Mouse (Mus musculus) frontal cortex, postnatal 36 days (tissue): ENCODE data around the gene Gm43552.

Experiments used
- DNase-seq, 2 experiments: peaks; one replicate each; pipeline ENCODE4 v3.0.0; 2022; ENCODE audit warnings: low spot score in 2 of 2

Gene Gm43552

DNA sequence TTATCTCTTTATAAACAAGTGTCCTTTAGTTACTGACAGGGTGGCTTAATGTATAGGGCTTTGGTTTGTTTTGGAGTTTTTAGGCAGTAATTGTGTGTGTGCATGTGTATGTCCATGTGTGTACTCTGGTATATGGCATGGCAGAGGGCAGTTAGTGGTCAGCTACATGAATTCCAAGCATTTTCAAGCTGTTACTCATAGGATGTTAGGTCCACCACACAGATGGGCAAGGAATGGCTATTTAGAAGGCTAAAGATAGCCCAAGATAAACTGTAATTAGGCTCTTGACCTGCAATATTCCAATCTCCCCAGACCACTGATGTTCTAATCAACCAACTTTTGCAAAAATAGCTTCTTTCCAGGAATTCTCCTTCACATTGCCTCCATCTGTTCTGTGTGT, 54.6 kb downstream of the Gm43552 start:
- no peak for DNase-seq

DNA sequence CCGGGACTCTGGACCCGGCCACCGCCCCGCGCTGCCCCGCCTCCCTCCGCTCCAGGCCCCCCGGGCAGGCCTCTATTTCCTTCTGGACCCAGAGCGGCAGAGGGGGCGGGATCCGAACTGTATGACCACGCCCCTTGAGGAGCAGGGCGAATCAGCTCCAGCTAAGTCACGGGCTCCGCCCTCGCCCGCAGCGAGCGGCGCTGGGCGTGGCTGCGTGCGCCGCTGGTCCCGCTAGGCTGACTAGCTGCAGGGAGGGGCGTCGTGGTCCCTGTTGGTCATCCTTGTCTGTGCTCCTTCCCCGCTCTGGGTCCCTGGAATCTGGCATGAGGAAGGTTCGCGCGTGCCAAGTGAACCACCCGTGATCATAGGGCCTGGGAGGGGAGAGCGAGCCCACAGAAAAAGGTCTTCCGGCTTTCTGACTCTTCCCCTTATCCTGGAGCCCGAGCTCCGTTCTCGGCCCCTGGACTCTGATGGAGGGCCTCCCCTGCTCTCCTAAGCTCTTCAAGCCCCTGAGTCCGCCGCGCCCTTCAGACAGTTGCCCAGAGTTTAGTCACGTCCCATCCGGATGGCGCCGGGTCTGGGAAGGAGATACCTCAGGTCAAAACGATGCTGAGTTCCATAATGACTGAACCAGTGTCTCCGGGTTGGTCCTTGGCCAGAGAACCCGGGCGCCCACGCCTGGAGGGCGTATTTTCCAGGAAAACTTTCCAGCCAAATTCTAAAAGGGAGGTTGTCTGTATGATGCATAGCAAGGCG, 56.6 kb downstream of the Gm43552 start, which contains the start of gene Ugdh:
Gene Ugdh, minus strand, starts transcription at position 144 of the 756 bp plus-strand sequence.
- DNase-seq, result peak; percentile 92 to 96

DNA sequence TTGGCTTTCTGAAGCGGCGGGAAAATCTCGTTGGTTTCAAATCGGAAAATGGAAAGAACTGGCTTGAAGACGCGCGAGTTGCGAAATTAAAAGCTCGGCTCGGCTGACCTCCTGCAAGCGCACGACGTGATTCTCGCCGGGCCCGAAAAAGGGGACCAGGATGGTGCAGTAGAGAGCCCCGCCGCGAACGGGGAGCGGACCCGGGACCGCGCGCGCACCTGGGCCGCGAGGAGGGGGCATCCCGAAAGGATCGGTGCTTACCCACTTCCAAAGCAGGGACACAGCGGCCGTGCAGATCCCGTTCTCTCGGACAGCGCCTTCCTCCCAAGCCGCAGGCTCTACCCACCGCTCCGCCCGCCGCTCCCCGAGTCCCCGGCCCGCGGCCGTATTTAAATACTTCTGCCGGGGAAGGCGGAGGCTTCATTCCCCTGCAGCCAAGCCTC, 57.2 kb downstream of the Gm43552 start:
- no peak for DNase-seq

DNA sequence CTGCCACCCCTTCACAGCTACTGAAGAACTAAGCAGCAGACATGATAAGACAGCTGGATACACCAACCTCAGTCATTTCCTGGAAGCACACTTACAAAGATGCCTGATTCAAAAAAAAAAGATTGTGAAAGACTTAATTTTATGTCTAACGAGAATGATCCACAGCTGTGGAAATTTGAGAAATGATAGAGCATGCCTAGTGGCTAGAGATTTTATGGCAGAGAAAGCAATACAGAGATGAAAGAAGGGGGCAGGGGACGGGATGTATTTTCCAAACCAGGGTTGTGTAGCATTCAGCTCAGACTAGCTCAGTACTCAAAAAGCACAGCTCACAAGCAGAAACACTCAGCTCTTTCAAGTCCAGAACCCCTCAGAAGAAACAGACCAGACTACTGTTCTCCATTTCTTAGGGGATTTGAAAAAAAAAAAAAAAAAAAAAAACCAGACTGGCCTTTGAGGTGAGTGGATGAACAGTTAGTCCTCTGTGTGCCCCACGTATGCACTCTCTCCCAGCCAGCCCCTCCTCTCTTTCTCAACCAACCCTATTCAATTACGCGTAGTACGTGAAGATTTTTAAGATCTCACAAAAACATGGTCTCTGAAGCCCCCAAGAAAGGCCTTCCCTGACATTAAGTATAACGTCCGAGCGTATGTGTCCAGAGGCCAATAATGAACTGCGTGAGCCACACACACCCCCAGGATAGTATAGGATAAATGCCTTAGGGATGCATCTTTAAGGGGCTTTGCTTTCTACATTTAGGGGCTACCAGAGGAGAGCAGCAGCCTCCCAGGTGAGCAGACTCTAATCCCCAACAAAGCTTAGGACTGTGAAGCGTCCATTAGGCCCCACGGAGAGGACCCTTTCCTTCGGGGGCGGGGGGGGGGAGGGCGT, 57.9 kb downstream of the Gm43552 start:
- peak; percentile 21 to 51 for DNase-seq

DNA sequence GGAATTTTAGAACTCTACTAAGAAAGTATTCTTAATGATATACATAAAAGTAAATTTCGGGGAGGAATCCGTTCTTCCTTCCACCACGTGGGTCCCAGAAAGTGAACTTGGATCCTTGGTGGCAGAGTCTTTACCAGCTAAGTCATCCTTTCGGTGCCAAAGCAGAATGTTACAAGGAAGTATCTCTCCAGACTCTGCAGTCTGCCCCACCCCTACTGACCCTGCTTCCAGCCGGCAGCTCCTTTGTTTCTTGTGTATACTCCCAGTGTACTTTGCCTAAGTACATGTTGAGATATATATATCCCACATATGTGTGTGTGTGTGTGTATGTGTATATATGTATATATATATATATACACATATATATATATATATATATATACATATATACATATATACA, 63.2 kb downstream of the Gm43552 start:
- no peak for DNase-seq

DNA sequence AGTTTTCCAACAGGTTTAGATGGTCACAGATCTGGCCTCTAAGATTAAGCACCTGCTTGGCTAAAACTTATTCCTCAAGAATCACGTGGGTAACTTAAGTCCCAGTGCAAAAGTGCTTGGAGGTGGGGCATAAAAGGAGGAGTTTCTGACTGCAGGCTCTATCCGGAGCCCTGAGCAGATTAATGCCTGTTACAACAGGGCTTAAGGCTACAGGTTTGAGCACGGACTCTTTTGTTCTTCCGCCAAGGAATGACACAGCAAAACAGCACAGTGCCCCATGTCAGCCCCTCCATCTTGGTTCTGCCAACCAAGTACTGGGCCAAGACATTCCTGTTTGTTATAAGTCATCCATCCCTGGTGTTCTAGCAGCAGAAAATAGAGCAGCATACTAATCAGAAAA, 64.3 kb downstream of the Gm43552 start:
- no peak for DNase-seq

DNA sequence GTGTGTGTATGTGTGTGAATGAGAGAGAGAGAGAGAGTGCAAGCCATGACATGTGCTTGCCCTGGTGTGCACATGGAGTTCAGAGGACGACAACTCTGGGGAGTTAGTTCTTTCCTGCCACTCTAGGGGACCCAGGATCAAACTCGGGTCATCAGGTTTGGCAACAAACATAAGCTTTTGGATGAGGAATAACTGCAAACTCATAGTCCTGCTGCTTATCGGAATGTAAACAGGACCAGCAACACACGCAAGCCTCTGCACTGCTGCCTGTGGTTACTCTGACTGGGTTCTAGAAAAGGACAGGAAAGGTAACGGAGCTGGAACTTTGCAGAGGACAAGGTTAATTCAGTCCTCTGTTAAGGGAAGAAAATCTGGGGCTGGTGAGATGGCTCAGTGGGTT, 67.4 kb downstream of the Gm43552 start:
- no peak for DNase-seq

DNA sequence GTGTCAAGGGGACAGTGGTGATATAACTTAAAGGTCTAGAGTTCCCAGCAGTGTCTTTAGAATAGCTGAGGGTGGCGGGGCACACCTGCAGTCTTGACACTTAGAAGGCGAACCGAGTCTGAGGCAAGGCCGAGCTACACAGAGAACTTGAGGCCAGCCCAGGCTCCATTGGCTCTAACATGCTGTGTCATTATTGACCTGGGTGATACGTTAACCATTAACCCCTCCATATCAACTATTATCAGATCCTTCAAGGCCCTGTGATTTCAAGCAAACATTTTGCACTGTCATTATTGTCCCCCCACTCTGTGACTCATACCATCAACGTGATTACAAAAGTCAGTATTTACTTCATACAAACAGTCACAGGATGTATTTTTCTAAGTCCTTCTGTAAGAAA, 68.4 kb downstream of the Gm43552 start:
- DNase-seq, result no peak

DNA sequence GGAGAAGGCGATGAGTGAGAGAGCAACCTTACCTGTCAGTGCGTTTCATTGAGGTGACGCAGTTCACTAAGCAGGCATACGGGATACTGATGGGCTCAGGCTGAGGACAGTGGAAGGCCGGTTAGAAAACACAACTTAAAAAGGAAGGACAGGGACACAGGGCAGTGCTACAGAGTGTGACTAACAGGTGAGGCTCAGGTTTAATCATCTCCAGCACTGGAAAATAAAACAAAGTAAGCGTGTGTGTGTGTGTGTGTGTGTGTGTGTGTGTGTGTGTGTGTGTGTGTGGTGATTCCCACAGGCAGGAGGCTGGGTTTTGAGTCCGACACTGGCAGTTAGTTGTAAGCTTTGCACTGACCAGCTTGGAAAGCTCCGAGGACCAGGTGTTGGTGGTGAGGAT, 69.8 kb downstream of the Gm43552 start:
- no peak for DNase-seq

DNA sequence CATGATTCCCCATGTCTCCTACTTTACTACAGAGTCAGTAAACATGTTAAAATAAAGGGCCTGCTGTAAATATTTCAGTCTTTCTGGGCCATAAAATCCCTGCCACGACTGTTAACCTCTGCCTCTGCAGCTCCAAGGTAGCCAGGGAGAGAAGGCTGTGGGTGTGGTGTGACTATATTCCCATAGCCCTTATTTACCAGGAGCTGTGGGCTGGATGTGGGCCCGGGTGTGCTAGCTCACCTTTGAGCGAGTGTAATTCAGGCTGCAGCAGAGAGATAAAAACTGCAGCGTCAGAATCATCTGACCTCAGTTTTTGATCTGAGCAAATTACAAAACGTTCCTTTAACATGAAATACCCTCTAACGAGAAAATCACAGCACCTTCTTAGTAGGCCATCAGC, 71.8 kb downstream of the Gm43552 start:
- no peak for DNase-seq

DNA sequence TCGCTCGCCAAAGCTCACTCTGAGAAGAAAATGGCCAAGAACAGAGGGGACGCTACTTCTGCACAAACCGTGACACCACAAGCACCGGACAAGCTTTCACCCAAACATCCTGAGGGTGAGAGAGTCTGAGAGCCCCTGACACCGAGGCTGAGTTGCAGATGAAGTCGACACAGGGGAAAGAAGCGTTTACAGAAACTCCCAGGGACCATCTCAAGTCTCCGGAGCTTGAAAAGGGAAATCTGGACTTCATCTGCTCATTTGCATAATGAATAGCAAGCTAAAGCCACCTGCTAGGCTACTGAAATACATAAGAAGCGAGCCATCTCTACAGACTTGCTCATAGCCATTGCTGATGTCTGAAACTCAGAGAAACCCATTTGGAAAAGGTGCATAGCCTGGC, 73.5 kb downstream of the Gm43552 start:
- no peak for DNase-seq

DNA sequence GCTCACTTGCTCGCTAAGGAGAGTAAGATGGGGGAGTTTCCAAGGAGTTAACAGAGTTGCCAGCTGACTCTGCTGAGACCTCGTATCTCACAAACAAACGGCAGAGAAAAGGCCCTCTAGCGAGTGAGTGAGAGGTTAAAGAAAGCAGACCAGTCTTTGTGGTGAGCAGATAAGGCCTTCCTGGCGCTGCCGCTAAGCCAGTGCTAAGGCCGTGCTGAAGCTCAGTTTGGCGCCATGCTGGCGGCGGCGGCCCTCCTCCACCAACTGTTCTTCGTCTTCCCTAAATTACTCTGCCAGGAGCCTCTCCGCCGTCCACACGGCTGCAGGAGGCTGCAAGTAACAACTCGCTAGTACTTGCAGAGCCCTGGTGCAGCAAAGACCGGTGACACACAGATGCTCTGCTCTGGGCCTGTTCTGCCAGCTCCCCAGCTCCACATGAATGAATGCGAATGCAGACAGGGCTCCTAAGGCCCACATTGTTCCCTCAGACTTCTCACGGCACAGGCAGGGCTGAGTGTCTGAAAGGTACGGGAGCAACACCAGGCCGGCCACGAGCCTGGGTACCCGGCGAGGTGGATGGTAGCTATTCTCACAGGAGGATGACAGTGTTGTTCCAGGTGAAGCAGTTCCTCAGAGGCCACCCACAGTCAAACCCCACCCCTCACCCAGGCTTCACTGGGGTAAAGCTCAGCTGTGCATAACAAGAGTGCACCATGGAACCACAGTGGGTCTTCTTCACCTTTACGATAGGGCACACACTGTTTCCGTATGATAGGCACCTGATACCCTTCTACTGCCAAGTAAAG, 76.8 kb downstream of the Gm43552 start:
- no peak for DNase-seq

DNA sequence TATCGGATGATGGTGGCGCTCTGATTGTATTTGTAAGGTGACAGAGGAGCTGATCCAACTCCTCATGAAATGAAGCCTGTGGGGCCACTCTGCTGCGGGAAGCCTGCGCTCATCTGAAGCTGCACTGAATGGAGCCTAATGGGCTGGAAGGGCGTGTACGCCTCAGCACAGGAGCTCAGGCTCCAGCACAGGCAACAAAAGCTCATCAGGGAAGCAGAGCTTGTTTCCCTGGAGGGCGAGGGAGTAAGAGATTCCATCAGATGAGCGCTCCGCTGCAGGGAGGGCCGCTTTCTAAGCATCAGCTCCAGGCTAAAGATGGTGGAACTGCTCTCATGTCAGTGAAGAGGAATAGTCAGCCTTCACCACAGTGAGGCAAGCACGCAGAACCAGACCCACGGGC, 84.6 kb downstream of the Gm43552 start:
- no peak for DNase-seq

DNA sequence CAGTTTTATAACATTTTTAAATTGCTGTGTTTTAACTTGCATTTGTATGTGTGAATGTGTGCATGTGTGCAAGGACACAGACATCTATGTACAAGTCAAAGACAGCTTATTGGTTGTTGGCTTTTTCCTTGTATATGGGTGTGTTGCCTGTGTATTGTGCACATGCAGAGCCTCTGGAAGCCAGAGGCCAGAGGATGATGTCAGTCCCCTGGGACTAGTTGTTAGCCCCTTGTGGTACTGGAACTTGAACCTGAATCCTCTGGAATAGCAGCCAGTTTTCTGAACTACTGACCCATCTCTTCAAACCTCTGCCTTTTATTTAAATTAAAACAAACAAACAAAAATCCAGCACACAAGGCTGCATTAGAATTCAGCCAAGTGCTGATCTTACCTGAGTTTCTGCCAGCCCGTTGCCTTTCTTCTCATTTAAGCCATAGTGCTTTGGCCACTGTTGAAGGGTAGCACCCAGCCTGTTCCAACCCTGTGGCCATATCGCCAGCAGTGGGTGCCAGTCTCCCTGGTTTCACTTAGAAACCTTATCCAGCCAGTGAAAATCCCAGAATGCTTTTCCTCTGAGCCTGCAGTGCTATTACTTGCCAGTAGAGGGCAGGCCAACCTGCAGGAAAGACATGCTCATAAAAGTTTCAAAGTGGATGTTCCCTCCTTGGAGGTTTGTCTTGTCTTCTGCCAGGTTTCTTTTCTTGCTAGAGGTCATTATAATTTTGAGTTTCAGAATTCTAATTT, 91.2 kb downstream of the Gm43552 start:
- peak; percentile 75 to 88 for DNase-seq

DNA sequence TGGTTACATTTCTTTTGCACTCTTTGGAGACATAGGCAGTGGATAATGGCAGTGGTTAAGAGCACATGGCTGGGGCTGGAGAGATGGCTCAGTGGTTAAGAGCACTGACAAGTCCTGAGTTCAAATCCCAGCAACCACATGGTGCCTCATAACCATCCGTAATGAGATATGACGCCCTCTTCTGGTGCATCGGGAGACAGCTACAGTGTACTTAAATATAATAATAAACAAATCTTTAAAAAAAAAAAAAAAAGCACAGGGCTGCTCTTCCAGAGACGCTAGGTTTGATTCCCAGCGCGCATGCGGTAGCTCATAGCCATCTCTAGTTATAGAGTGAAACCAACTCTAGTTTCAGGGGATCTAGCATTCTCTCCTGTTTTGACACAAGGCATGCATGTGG, 98.2 kb downstream of the Gm43552 start:
- no peak for DNase-seq

DNA sequence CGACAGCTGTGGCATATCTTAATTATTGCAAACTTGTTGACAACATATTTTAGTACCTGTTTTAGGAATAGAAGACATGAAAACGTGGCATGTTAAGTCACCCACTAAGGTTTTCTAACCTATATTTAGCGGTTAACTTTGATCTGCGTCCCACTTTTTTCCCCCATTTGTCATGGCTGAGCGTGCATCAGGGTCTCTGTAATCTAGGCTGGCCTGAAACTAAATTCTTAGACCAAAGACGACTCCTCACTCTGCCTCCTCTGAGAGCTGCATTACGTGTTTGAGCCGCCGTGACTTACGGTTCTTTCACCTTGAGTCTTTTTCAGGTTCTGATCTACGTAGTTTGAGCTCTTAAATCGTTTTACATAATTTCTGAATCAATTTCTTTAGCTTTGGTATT, 100.9 kb downstream of the Gm43552 start:
- DNase-seq, result peak in 1 of 2 experiments; percentile 9

DNA sequence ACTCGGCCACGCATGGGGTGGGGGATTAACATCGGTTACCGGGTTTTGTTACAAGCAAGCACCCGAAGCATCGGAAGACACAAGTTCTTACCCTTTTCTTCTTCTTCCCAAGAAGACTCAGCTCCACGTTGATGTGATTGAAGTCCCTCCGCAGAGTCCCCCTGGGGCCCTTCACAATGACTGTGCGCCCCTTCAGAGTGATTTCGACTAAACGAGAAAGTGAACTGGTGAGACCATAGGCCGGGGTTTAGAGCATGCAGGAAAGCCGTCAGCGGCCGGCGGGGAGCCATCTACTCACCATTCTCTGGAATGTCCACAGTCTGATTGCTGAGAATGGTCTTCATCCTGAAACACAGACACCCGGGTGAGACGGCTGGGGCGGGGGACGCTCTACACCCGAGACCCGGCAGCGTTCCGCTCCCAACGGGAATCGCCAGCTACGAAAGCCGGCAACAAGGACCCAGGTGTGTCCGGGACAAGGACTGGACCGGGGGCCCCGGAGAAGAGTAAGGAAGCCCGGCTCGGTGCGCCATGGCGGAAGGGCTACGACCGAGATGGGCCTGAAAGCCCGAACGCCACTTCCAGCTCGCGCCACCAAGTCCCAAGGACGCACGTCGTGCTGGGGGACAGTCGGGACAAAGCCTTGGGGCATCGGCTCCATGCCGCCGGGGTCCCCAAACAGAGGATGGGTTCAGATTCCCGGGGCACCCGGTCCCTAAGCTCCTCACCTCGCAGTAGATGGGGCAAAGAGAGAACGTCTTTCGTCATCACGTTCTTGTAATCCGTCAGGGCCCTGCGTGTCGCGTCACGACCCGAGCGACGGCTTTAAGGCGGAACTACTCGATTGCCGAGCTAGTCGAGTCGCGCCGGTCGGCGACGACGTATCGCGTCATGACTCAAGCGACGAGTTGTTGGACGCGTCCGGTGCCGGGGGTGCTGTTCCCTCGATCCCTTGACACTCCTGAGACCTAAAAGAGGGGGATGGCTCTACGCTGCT, 101.7 kb downstream of the Gm43552 start, which contains the start of the genes Rpl9 and Lias:
Gene Rpl9, minus strand, starts transcription at position 797 of the 997 bp plus-strand sequence.
Gene Lias, plus strand, starts transcription at position 850 of the 997 bp plus-strand sequence.
- peak; percentile 99 to 100 for DNase-seq

DNA sequence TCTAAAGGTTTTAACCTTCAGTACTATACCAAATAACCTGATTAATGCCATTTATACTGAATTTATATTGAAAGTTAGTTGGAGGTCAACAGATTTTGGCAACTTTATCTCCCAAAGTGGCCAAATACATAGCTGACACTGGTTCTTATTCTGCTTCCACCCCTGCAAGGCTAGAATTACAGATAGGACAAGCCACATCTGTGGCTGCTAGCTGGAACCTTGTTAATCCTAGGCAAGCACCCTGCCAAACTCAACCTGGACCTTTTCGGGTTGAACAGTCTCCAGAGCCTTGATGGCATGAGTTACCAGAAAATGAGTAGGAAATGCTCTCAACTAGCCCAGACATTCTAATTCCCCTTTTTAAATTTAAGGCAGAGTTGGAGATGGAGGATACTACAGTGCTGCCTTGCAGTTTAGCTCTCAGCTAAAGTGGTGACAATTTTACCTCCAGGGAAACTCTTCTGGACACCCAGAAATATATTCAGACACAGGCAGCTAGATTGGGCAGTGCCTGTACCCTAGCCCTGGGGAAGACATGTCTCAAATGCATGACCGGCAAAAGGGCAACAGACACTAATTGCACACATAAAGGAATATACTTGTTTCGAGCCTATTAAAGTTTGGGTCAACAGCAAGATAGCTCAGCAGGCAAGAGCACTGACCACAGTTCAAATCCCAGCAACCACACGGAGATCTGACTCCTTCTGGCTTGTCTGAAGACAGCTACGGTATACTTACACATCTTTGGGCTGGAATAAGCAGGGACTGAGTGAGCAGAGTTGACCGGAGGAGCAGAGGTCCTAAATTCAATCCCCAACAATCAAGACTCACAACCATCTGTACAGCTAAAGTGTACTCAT, 105.4 kb downstream of the Gm43552 start:
- no peak for DNase-seq

DNA sequence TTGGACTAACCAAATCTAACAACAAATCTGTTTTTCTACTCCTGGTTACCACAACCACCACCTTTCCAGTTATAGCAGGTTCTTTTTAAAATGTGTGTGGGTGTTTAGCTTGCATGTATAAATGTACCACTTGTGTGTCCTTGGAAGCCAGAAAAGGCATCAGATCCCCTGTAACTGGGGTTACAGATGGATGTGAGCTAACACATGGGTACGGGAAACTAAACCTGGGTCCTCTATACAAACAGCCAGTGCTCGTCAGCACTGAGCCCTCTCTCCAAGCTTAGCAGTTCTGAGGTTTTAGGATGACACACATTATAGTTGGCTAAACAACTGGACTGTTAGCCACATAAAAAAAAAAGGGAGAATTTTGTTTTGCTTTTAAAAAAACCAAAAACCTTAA, 106.9 kb downstream of the Gm43552 start:
- no peak for DNase-seq
